Mouse (Mus musculus) megakaryocyte, embryonic 14.5 days (primary cell): ENCODE data around the gene Gpn2. TPM values are rescaled to one million over a fixed set of nuclear protein-coding genes. Genes with fewer than 3 reads are reported as not detected.

Source experiments
- H3K27me3 ChIP-seq: replicated peaks from 2 replicates; pipeline ENCODE3; 2012; ENCODE audit warnings: inconsistent platforms
- H3K36me3 ChIP-seq: replicated peaks from 2 replicates; pipeline ENCODE3; 2012; ENCODE audit warnings: low read length, inconsistent platforms, mixed read lengths
- H3K4me1 ChIP-seq: 2 replicates; pipeline ENCODE4 v1.6.1; 2012; ENCODE audit warnings: inconsistent platforms
- H3K4me3 ChIP-seq: replicated peaks from 2 replicates; pipeline ENCODE3; 2012; ENCODE audit warnings: moderate library complexity, mild to moderate bottlenecking, inconsistent platforms
- H3K9me3 ChIP-seq: 2 replicates; pipeline ENCODE4 v1.6.1; 2012; ENCODE audit warnings: inconsistent platforms
- FLI1 ChIP-seq: IDR thresholded peaks from 2 replicates; pipeline ENCODE4 v1.6.1; 2012; ENCODE audit warnings: low read length, inconsistent platforms, mixed read lengths
- GATA1 ChIP-seq: IDR thresholded peaks from 3 replicates; pipeline ENCODE4 v1.6.1; 2012; ENCODE audit warnings: mixed read lengths, low read length, inconsistent platforms, borderline replicate concordance
- polyA plus RNA-seq: library from polyadenylated mRNA; stranded (reverse); fragments of >175 nt; gene quantifications from 2 replicates; pipeline ENCODE4 v1.2.3, GENCODE M21; 2012; ENCODE audit warnings: low replicate concordance; ENCODE audit not compliant: insufficient read depth

Gpn2 gene
- polyA plus RNA-seq, 1 experiment, result 45.3 TPM

- peak overlapping the region; percentile 94 for H3K4me3 ChIP-seq
- H3K36me3 ChIP-seq, result peaks cover 52% of the 10 kb centered on the region
- no peak for TF ChIP-seq FLI1
- TF ChIP-seq GATA1, result no peak
- no peaks in the 10 kb centered on the region for H3K9me3 ChIP-seq
- H3K4me1 ChIP-seq, result peaks cover 80% of the 10 kb centered on the region
- H3K27me3 ChIP-seq, result no peaks in the 10 kb centered on the region
Observed at GRCm38 (mm10) chr4:133630326-133630920, 46.3 kb downstream of the Gpn2 start.

- TF ChIP-seq FLI1, result no peak
- no peak for TF ChIP-seq GATA1
- H3K4me1 ChIP-seq, result peaks cover 72% of the 10 kb centered on the region
- no peaks in the 10 kb centered on the region for H3K9me3 ChIP-seq
- peak overlapping the region; percentile 94 for H3K4me3 ChIP-seq
- no peaks in the 10 kb centered on the region for H3K27me3 ChIP-seq
- H3K36me3 ChIP-seq, result peaks cover 44% of the 10 kb centered on the region
Observed at GRCm38 (mm10) chr4:133631071-133631768, 47.1 kb downstream of the Gpn2 start.

- Histone ChIP-seq H3K36me3 (peaks cover 37% of the 10 kb centered on the region), H3K4me3 (peak overlapping the region; percentile 94), H3K4me1 (peaks cover 65% of the 10 kb centered on the region), H3K27me3 (no peaks in the 10 kb centered on the region), H3K9me3 (no peaks in the 10 kb centered on the region)
- no peak for TF ChIP-seq GATA1
- TF ChIP-seq FLI1, result no peak
Observed at GRCm38 (mm10) chr4:133631769-133632411, 47.7 kb downstream of the Gpn2 start.

- peak overlapping the region; percentile 94 for H3K4me3 ChIP-seq
- H3K9me3 ChIP-seq, result no peaks in the 10 kb centered on the region
- H3K4me1 ChIP-seq, result peaks cover 59% of the 10 kb centered on the region
- H3K27me3 ChIP-seq, result no peaks in the 10 kb centered on the region
- TF ChIP-seq FLI1, result no peak
- no peak for TF ChIP-seq GATA1
- H3K36me3 ChIP-seq, result peaks cover 31% of the 10 kb centered on the region
Observed at GRCm38 (mm10) chr4:133632483-133633327, 48.5 kb downstream of the Gpn2 start.

- peaks cover 51% of the 10 kb centered on the region for H3K4me1 ChIP-seq
- H3K4me3 ChIP-seq, result peak overlapping the region; percentile 94
- peaks cover 24% of the 10 kb centered on the region for H3K36me3 ChIP-seq
- no peaks in the 10 kb centered on the region for H3K27me3 ChIP-seq
- H3K9me3 ChIP-seq, result peaks cover 1% of the 10 kb centered on the region
- no peak for TF ChIP-seq GATA1
- TF ChIP-seq FLI1, result no peak
Observed at GRCm38 (mm10) chr4:133633332-133634042, 49.3 kb downstream of the Gpn2 start.

GRCm38 (mm10) chr4:133634043-133634410 is 49.9 kb downstream of the Gpn2 start:
- peak overlapping the region; percentile 94 for H3K4me3 ChIP-seq
- H3K9me3 ChIP-seq, result peaks cover 5% of the 10 kb centered on the region
- peaks cover 23% of the 10 kb centered on the region for H3K36me3 ChIP-seq
- peaks cover 45% of the 10 kb centered on the region for H3K4me1 ChIP-seq
- TF ChIP-seq FLI1, result no peak
- no peak for TF ChIP-seq GATA1
- no peaks in the 10 kb centered on the region for H3K27me3 ChIP-seq

Other genes with a start within 250 kb of the Gpn2 start
- 85.7 and 118 TPM in 2 replicates for gene Wdtc1, start 230.9 kb upstream of the Gpn2 start, polyA plus RNA-seq
- gene Slc9a1, start 214.7 kb upstream of the Gpn2 start, polyA plus RNA-seq, result 50.9 and 56.9 TPM in 2 replicates
- 0.97 TPM in 1 of 2 replicates, not detected in the other for gene Tent5b, start 104.2 kb upstream of the Gpn2 start, polyA plus RNA-seq
- 0.22 and 2.8 TPM in 2 replicates for gene Trnp1, start 85.8 kb upstream of the Gpn2 start, polyA plus RNA-seq
- 0.83 and 4.7 TPM in 2 replicates for gene Kdf1, start 65.4 kb upstream of the Gpn2 start, polyA plus RNA-seq
- gene Nudc, start 38.4 kb upstream of the Gpn2 start, polyA plus RNA-seq, result 27.7 and 283 TPM in 2 replicates
- not detected in 2 replicates for gene Nr0b2, start 31.0 kb upstream of the Gpn2 start, polyA plus RNA-seq
- 5.4 and 30.6 TPM in 2 replicates for gene Gpatch3, start 9.6 kb upstream of the Gpn2 start, polyA plus RNA-seq
- gene Sfn, start 17.8 kb downstream of the Gpn2 start, polyA plus RNA-seq, result 9.2 and 15.3 TPM in 2 replicates
- 53.7 and 98.5 TPM in 2 replicates for gene Zdhhc18, start 65.8 kb downstream of the Gpn2 start, polyA plus RNA-seq
- 9.8 and 12.4 TPM in 2 replicates for gene Pigv, start 88.3 kb downstream of the Gpn2 start, polyA plus RNA-seq
- gene Arid1a, start 172.4 kb downstream of the Gpn2 start, polyA plus RNA-seq, result 29.1 and 51.7 TPM in 2 replicates